Mouse (Mus musculus) stomach, embryonic 16.5 days (tissue): Measurements from ENCODE around the gene Tmem44. TPM values are rescaled to one million over a fixed set of nuclear protein-coding genes. Genes with fewer than 3 reads are reported as not detected.

Source experiments
- ATAC-seq: fragments of 200-750 bp; cut with Nextera tagmentation; 2 replicates; pipeline ENCODE4 v1.8.0; 2017; ENCODE audit warnings: moderate number of reproducible peaks, moderate TSS enrichment; ENCODE audit not compliant: insufficient read depth, low FRiP score
- H3K27ac ChIP-seq: fragments of 300-500 bp; sonication (generic); 2 replicates; pipeline ENCODE4 v1.5.1; 2014; ENCODE audit warnings: low read length
- H3K27me3 ChIP-seq: fragments of 300-500 bp; sonication (generic); 2 replicates; pipeline ENCODE4 v1.6.1; 2014; ENCODE audit warnings: low read length, control low read depth, mixed read lengths; ENCODE audit not compliant: control insufficient read depth, insufficient read depth
- H3K36me3 ChIP-seq: fragments of 300-500 bp; sonication (generic); 2 replicates; pipeline ENCODE4 v1.6.1; 2014; ENCODE audit warnings: low read length; ENCODE audit not compliant: control insufficient read depth, insufficient read depth
- H3K4me1 ChIP-seq: fragments of 300-500 bp; sonication (generic); 2 replicates; pipeline ENCODE4 v1.6.1; 2014; ENCODE audit warnings: low read length, control low read depth, mixed read lengths; ENCODE audit not compliant: control insufficient read depth, insufficient read depth
- H3K4me2 ChIP-seq: fragments of 300-500 bp; sonication (generic); 2 replicates; pipeline ENCODE4 v1.6.1; 2014; ENCODE audit warnings: low read depth, low read length, mixed read lengths
- H3K4me3 ChIP-seq: fragments of 300-500 bp; sonication (generic); replicated peaks from 2 replicates; pipeline ENCODE4 v1.5.1; 2014; ENCODE audit warnings: mild to moderate bottlenecking, low read length
- H3K9ac ChIP-seq: fragments of 300-500 bp; sonication (generic); 2 replicates; pipeline ENCODE4 v1.6.1; 2014; ENCODE audit warnings: low read length
- H3K9me3 ChIP-seq: fragments of 300-500 bp; sonication (generic); replicated peaks from 2 replicates; pipeline ENCODE4 v1.6.1; 2016; ENCODE audit warnings: low read length, control low read depth; ENCODE audit not compliant: control insufficient read depth
- WGBS: fragments of 180-500 bp; shearing (Covaris S2); extraction: QIAGEN DNeasy Blood & Tissue Kit; methylation state at CpG from one replicate; pipeline ENCODE4 v1.1.7; 2014; 5-methylcytosine and 5-hydroxymethylcytosine counted together
- polyA plus RNA-seq: library from polyadenylated mRNA; unstranded; fragments of >200 nt; fragmentation: Nextera tagmentation; extraction: Ambion mirVana; gene quantifications from 2 replicates; pipeline ENCODE4 v1.2.1, GENCODE M21; 2015

Gene Tmem44
- polyA plus RNA-seq, 1 experiment from 2014 or later, result 11.0 TPM

- Histone ChIP-seq H3K27me3 (no peaks in the 10 kb centered on the region), H3K9ac (no peak overlapping the region), H3K4me1 (no peaks in the 10 kb centered on the region), H3K36me3 (peaks cover 16% of the 10 kb centered on the region), H3K27ac (no peak overlapping the region), H3K9me3 (peaks cover 4% of the 10 kb centered on the region; the same call in 1 of the 2 replicates), H3K4me2 (no peak overlapping the region), H3K4me3 (no peak overlapping the region)
- 97% methylated on average over 4 of the region's 4 CpGs for WGBS
- ATAC-seq, result no peak
These were observed 10.0 kb upstream of the Tmem44 start for GRCm38 (mm10) chr16:30560601-30561000.

GRCm38 (mm10) chr16:30559312-30559992, 8.8 kb upstream of the Tmem44 start:
- Histone ChIP-seq H3K4me1 (no peaks in the 10 kb centered on the region), H3K4me3 (no peak overlapping the region), H3K9me3 (peaks cover 11% of the 10 kb centered on the region), H3K27ac (no peak overlapping the region), H3K4me2 (no peak overlapping the region), H3K36me3 (peaks cover 12% of the 10 kb centered on the region), H3K27me3 (no peaks in the 10 kb centered on the region), H3K9ac (no peak overlapping the region)
- no peak for ATAC-seq
- 88% methylated on average over 5 of the region's 5 CpGs for WGBS

- no peak for ATAC-seq
These were observed 3.5 kb upstream of the Tmem44 start for GRCm38 (mm10) chr16:30554109-30554508.

GRCm38 (mm10) chr16:30552621-30553338, 2.1 kb upstream of the Tmem44 start:
- peak; percentile 56; the same call in 1 of the 2 replicates for ATAC-seq

More at GRCm38 (mm10) chr16:30554109-30554508, 3.5 kb upstream of the Tmem44 start:
- no peak overlapping the region for H3K4me3 ChIP-seq
- no peak overlapping the region for H3K27ac ChIP-seq
- no peaks in the 10 kb centered on the region for H3K36me3 ChIP-seq
- H3K9ac ChIP-seq, result no peak overlapping the region
- 92% methylated on average over 8 of the region's 8 CpGs for WGBS
- H3K27me3 ChIP-seq, result no peaks in the 10 kb centered on the region
- H3K9me3 ChIP-seq, result peaks cover 11% of the 10 kb centered on the region
- H3K4me2 ChIP-seq, result no peak overlapping the region
- H3K4me1 ChIP-seq, result peaks cover 13% of the 10 kb centered on the region; the same call in 1 of the 2 replicates

DNA sequence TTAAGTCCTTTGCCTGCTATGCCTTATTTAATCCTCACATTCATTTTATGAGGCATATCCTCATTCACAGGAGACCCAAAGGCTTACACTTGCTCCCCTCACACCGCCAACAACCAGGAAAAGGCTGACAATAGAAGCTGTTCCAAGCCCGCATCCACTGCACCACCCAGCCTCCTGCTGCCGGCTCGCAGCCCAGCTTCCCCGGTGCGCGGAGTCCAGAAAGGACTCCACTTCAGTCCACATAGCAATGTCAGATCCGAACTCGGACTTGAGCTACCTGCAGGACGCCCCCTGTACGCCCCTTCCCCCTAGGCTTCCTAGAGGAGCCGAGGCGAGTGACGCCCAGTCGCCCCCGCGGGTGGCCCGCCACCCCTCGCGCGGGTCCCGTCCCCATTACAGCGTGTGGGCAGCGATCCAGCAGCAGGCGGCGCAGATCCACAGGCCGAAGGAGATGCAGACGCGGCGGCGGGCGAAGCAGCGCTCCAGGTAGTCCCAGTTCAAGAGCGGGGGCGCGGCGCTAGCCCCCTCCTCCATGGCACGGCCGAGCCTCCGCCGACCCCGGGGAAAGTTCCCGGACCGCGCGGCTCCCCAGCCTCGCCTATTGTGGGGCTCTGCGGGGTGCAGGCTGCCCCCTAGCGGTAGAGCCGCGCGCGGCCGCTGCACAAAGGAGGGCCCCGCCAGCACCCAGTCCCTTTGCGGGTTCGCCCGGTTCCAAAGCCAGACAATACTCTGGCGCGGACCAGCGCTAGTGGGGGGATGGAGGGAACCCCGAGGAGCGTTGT, 485 bp downstream of the Tmem44 start:
- peak overlapping the region; percentile 77 for H3K4me3 ChIP-seq
- peak; percentile 83 for ATAC-seq
- peaks cover 3% of the 10 kb centered on the region for H3K9me3 ChIP-seq
- 0 out of 2 replicates have a peak, but pooled peaks cover 4% of the 10 kb centered on the region for H3K36me3 ChIP-seq
- H3K9ac ChIP-seq, result peak overlapping the region; percentile 94
- H3K4me1 ChIP-seq, result peaks cover 13% of the 10 kb centered on the region; the same call in 1 of the 2 replicates
- H3K27ac ChIP-seq, result no peak overlapping the region
- WGBS, result under 1% methylated on average over 63 of the region's 63 CpGs
- H3K4me2 ChIP-seq, result peak overlapping the region; percentile 68
- H3K27me3 ChIP-seq, result no peaks in the 10 kb centered on the region

More at GRCm38 (mm10) chr16:30552621-30553338, 2.1 kb upstream of the Tmem44 start:
- Histone ChIP-seq H3K36me3 (no peaks in the 10 kb centered on the region), H3K9ac (0 out of 2 replicates have a peak overlapping the region, but pooled peaks have one; percentile 31), H3K4me2 (no peak overlapping the region), H3K27ac (peak overlapping the region; percentile 49), H3K4me3 (no peak overlapping the region), H3K27me3 (no peaks in the 10 kb centered on the region), H3K9me3 (peaks cover 11% of the 10 kb centered on the region), H3K4me1 (peaks cover 13% of the 10 kb centered on the region; the same call in 1 of the 2 replicates)
- WGBS, result 31% methylated on average over 11 of the region's 11 CpGs

DNA sequence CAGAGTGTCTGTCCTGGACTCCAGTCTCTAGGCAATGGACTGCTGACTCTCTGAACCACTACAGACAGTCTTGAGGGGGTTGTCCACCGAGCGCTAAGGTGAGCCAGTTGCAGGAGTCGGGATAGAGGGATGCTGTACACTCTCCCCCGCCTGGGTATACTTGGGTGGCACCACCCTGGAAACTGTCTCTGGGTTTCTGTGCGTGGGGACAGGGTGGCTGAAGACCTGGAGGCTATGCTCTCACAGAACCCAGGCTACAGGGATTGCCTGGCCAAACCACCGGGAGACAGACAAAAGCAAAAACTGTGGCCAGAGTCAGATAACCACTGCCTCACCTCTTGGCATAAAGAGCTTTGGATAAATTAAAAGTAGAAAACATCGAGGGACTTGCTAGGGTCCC, 1.1 kb downstream of the Tmem44 start:
- WGBS, result 84% methylated on average over 7 of the region's 7 CpGs
- Histone ChIP-seq H3K27ac (no peak overlapping the region), H3K27me3 (no peaks in the 10 kb centered on the region), H3K36me3 (0 out of 2 replicates have a peak, but pooled peaks cover 4% of the 10 kb centered on the region), H3K9ac (peak overlapping the region; percentile 94; the same call in 1 of the 2 replicates), H3K4me1 (peaks cover 13% of the 10 kb centered on the region; the same call in 1 of the 2 replicates), H3K4me2 (0 out of 2 replicates have a peak overlapping the region, but pooled peaks have one; percentile 68), H3K4me3 (peak overlapping the region; percentile 77), H3K9me3 (no peaks in the 10 kb centered on the region)
- ATAC-seq, result no peak

- ATAC-seq, result no peak
- H3K9ac ChIP-seq, result no peak overlapping the region
- H3K9me3 ChIP-seq, result no peaks in the 10 kb centered on the region
- no peak overlapping the region for H3K4me3 ChIP-seq
- H3K27ac ChIP-seq, result no peak overlapping the region
- 87% methylated on average over 5 of the region's 5 CpGs for WGBS
- H3K4me2 ChIP-seq, result no peak overlapping the region
- H3K27me3 ChIP-seq, result no peaks in the 10 kb centered on the region
- peaks cover 13% of the 10 kb centered on the region; the same call in 1 of the 2 replicates for H3K4me1 ChIP-seq
- H3K36me3 ChIP-seq, result 0 out of 2 replicates have a peak, but pooled peaks cover 4% of the 10 kb centered on the region
These were observed 2.4 kb downstream of the Tmem44 start for GRCm38 (mm10) chr16:30548291-30548690.

- 0 out of 2 replicates have a peak, but pooled peaks cover 4% of the 10 kb centered on the region for H3K36me3 ChIP-seq
- ATAC-seq, result no peak
- no peak overlapping the region for H3K4me2 ChIP-seq
- 78% methylated on average over 4 of the region's 4 CpGs for WGBS
- H3K4me1 ChIP-seq, result no peaks in the 10 kb centered on the region
- no peaks in the 10 kb centered on the region for H3K27me3 ChIP-seq
- H3K9me3 ChIP-seq, result no peaks in the 10 kb centered on the region
- H3K9ac ChIP-seq, result no peak overlapping the region
- no peak overlapping the region for H3K27ac ChIP-seq
- H3K4me3 ChIP-seq, result no peak overlapping the region
These were observed 5.9 kb downstream of the Tmem44 start for GRCm38 (mm10) chr16:30544693-30545092.
